Mouse (Mus musculus): ENCODE results near the gene Faf1.

The Faf1 gene

DNA sequence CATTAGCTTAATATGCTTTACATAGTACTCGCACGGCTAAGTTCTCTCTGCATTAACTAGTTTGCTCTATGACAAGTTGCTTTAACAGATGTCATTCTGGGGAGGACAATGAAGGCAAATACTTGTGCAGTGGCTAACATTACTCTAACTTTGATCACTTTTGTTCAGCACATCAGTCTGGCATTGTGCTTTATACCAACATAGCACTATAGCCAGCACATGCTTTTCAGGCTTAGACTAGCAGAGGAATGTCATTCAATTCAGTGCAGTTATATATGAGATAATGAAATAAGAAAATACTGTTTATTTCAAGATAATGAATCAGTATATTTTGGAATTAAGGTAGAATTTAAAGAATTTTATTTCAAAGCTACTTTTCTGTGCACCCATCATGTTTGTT, 115.9 kb downstream of the Faf1 start:
- DNase-seq, result no peak

DNA sequence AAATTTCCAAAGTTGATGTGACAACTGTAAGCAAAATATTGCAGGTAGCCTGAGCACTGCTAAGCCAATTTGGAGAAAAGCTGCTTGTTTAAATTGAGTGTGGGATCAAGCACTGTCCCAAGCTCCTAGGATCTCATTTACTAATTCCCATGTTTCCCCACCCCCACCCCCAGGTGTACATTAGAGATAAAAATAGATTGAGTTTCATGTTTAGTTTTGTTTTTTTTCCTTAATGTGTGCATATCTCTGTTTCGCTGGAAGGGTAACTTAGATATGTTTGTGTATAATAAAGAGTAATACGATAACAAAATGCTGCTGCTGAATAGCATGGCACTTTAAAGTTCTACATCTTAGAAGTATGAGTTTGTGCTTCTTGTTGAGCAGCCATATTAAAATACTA, 116.7 kb downstream of the Faf1 start:
- DNase-seq, result no peak

DNA sequence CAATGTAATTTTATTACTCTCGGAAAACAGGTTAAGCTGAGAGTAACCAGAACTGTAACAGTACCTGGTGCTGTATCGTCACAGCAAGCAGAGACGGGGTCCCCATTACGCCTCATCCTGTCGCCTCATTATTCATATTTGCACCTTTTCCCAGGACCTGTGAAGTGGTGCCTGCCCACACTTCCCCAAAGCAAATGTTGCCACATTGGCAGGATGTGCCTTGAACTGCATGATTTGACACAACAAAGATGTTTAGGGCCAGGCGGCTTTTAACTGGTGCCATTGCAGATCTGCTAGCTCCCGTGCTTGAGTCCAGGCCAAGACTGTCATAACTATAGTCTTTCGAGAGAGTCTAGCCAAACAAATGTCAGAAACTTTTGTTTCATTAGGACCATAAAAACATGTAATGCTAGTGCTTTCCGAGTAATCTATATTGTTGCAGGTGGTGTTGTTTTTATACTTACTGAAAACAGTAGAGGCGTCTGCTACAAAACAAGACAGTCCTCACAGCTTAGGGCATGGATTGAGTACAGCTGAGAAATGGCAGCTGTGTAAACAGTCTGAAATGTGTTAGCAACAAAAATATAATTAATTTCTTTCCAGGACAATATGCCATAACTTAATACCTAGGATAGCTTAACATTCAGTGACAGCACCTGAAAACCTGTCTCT, 121.3 kb downstream of the Faf1 start:
- peak in 1 of 2 experiments; percentile 3 for DNase-seq

DNA sequence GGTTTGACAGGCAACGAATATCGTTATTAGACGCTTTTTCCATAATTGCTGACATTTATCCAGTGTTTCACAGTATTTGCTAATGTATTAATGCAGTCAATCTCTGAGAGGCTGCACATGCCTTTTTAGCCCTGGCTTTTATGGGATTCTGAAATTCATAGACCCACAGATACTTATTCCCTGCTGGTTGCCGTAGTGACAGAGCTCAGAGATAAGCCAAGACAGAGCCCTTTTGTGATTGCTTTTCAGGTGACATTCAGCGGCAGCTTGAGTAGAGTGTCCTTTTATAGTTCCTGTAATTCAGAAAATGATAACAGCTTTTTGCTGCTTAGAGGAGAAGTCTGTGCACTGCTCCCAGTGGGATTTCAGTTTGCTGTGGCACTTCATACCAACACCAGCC, 130.0 kb downstream of the Faf1 start:
- no peak for DNase-seq

DNA sequence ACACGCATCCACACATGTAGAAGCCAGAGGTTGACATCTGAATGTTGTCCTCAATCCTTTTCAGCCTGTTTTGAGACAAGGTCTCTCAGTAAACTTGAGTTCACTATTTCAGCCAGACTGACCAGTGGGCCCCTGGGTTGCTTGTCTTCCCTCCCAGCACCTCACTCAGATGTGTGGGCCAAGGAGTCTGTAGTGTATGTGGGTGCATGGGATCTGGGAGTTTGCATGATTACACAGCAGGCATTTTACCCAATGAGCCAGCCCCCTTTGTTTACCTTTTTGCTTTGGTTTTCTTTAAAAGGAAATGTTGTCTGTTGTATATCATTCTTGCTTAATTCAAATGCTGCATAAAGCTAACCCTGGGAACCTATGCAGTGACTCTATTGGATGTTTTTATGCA, 138.8 kb downstream of the Faf1 start:
- DNase-seq, result no peak

DNA sequence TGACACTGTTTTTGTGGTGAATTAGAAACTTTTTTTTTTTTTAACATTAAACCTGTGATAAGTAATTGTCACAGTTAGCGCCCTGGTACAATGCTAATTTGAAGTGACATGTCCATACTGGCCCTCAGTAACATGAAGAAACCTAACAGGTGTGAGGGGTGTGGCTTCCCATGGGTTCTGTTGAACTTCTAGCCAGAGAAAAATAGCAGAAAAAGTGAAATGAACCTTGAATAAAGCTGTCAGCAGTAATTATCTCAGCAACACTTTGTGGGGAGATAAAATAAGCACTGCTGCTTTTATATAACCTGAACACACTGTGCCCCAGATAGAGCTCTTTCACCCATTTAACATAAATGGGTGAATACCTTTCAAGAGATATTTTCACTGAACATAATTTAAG, 139.2 kb downstream of the Faf1 start:
- no peak for DNase-seq

DNA sequence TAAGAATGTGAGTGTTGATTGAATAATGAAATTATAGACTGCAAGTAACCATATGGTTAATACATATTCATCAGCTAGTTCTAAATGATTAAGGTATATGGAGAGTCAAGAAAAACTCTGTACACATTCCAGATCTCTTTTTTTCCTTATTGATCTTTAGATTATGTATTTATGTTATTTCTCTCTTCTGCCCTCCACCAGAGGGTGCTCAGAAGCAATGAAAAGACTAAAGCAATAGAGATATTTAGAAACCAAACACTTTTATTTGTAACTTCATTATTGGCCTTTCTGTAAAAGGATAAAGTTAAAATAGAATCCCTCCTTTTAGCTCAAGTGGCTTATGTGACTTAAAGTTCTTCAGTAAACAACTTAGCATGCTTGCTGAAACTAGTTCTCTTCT, 143.1 kb downstream of the Faf1 start:
- no peak for DNase-seq

DNA sequence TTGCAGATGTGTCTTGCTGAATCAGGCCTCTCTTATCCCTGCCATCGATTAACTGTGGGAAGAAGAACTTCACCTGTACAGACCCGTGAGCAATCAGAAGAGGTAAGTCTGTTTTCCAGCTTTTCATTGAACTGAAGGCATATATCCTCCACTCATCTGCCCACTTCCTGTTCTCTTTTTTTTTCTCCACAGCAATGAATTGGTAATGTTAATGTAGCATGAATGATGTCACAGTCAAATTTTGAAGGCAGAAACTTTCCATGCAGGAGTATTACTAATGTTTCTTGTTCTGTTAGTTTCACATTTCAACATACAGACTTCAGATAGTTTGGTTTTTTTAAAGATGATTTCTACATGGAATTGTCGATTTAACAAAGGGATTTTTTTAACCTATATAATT, 153.4 kb downstream of the Faf1 start:
- no peak for DNase-seq

DNA sequence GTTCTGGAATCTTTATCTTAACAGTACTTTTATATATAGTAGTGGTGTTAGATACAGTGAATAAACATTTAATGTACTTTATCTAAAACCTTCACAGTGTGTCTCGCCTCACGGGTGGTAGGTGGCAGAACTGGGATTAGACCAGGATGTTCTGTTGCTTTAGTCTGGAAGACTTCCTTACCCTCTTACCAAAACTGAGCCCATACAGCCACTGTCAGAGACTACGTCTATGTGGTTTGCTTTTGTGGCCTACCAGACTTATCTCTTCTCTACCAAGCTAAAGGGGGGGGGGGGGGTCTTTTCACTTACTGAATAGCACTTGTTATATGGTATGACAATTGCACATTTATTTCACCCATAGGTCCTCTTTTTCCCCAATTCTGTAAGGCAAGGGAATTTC, 181.5 kb downstream of the Faf1 start:
- DNase-seq, result no peak

DNA sequence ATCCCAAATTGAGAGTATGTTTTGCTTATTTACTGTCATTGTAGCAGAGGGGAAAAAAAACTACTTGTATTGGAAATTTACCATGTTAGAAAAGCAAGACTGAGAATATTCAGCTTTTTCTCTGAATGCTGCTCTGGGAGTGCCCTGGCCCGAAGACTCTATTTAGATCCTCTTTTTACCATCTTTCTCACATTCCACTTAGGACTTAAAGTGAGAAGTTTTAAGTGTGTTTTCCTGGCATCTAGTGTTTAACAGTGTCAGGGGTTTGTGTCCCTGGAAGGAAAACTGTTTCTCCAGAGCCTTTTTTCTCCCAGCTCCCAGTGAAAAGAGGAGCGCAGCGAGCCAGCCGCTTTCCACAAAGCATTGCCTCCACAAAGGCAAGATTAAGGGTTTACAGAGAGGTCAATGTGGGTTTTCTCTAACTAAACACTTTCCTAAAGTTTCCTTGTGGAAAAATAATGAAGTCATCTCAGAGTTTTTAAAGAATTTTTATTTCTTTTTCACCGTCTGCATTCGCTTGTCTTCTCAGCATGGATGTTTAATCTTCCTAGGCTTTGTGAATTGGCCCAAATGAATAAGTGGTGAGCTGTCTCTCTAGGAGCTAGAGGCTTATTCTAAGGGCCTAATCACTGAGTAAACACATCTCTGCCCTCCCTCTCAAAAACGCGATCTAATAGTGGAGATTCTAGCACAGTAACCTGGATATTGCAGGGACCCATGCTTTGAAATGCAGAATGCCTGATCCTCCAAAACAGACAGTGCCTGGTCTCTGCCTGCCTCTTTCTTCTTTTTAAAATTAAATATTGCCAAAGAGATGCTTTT, 182.4 kb downstream of the Faf1 start:
- no peak for DNase-seq

DNA sequence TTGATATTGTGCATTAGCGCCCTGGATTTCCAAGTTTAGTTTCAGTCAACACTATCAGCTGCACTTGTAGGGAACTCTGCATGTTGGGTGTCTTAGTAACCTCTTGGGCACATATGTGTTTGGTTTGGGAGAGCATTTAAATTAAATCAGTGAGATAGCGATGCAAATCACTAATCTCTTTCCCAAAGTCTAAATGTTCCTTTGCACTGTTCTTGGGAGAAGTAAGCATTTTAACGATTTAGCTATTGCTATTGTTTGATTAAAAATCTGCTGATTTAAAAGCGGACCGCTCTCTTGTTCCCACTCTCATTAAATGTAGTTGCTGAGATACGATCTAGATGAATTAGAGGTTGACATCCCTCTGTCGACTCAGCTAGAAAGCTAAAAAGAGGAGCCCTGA, 183.0 kb downstream of the Faf1 start:
- DNase-seq, result no peak

DNA sequence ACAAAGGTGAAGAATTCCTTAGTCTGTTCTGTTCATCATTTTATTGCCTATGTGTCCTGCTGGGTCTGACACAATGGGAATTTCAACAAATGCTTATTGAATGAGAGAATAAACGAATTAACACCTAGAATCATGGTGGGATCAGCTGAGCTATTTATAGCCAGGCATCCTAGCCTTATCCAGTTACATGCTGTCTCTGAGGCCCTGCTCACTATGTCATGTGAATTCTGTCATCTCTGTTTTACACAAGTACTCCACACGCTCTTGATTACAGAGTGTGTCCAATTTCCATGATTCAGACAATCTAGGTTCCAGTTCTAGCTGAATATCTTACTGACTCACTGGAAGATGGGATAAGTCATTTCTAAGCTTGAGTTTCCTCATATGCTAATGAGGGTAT, 183.9 kb downstream of the Faf1 start:
- no peak for DNase-seq

DNA sequence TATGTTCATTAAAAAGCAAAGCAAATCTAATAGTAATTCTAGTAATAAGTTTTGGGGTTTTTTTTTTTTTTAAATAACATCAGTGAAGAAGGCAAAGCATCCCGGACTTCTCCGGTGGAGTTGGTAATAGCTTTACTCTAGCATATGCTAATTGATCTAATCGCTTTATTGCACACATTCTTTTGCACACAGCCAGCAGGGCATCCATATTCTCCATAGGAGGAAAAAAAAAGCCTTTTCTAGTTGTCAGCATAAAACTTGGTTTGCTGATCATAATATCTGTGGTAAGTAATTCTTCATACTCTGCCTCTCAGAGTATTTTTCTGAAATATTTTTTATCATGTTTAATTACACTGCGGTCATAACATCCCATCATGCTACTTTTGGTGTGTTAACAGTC, 185.9 kb downstream of the Faf1 start:
- DNase-seq, result no peak

DNA sequence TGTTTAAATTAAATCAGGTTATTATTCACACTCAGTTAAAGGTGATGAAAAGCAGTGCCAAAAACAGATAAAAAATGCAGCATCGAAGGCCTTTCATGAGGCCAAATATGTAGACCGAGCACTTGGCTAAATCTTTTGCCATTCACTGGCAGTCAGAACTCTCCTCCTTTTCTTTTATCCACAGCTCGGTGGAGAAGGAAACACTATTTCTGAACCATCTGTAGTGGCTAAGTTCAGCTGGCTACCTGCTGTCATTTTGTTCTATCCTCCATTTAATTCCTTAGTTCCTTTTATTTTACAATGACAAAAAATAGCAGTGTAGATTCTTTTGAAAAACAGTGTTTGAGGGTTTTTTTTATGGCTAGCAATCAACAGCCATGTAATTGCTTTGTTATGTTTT, 186.6 kb downstream of the Faf1 start:
- no peak for DNase-seq

DNA sequence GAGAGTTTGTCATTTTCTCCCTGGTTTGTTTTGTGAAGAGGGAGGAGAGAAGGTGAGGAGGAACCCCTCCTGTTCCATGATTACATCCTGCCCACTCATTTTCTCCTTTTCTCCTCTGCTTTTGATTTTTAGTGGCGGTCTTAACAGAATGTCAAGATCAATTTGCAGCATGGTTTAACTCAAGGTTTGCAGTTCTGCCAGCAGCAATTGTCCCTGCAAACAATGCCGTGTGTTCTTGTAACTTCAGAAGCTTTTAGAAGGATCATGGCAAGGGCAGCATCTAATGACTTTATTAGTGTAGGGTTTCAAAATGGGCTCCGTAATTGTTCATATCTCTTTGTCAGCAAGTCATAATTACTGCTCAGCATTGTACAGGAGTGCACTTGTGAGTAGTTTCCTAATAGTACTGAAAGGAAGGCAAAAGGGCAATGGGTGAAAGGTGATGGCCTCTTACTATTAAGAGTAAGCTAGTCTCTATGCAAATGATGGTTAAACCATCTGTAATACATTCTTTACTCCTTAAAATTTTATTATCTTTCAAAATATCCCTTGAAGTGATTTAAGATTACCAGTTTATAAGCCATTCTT, 192.6 kb downstream of the Faf1 start:
- no peak for DNase-seq

DNA sequence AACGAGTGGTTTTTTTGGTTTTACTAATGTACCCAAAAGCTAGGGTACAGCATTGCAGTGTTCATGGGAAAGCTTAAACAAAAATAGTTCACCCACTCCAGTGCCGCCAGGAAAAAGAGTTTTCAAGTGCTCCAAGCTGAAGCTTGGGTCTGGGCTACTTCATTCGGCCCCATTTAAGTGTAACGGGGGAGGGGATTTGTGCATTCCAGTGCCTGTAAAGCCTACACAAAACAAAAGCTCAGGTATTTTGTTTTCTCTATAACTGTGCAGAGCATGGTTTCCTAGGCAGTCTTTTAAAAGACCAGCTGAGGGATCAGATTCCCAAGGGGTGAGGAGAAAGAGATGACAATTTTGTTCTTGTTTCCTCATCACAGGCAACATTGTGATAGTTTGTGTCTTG, 207.9 kb downstream of the Faf1 start:
- no peak for DNase-seq

DNA sequence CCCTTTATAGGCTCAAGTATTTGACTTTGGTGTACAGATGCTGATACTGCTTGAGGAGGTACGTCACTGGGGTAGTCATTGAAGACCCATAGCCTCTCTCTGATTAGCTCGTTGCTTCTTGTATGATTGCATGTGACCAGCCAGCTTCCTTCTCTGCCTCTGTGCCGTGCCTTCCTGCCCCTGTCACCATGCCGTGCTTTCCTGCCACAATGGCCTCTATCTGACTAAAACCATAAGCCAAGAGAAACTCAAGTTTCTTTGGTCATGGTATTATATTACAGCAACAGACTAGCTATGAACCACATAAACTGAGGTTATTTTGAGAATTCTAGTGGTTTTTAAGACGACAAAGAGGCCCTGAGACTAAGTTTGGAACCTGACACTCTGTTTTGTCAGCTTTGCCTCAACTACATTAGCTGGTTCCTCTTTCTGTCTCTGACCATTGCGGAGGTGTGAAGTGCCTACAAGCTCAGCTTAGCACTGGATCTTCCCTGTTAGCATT, 211.5 kb downstream of the Faf1 start:
- DNase-seq, result no peak

DNA sequence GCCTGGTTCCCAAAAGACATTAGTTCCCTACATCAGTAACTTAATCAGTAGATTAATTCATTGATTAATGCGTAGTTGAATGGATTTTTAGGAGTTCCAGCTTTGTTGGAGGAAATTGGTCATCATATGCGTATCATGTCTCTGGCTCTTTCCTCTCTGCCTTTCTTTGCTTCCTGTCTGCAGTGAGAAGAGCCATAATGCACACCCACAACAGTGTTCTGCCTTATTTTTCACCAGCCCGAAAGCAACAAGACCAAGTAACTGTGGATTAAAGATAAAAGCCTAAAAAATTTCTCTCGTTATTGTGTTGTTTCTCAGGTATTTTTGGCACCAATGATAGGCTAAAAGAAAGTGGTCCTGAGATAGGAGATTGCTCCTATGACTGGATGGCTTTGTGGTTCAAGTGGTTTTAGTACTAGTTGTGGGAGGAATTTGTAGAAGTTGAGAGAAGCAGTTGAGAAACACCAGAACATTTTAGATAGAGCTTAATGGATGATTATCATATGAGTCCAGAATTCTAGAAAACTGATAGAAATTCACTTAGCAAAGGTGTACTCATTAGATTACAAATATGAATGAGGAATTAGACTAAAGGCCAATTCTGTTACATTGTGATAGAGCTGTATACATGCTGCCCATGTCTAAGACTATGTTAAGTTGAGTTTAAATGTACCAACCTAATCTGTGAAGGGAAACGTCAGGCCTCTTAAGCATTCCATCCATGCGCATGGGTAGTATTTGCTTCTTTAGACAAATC, 221.6 kb downstream of the Faf1 start:
- no peak for DNase-seq

DNA sequence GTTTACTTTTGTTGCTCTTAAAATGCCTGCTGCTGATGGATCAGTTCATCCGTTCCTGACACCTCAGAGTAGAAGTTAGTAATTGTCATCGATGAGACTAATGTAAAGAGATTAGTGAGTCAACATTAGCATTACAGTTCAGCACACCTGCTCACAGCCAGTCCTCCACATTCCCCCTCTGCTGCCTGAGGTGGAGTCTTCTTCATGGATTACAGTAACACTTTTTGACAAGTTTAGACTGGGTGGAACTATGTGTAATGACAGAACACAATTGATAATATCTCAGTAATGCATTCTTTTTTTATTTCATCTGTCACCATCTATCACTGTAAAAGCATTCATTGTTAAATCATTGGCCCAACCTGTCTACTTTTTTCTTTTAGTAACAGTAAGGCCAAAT, 224.7 kb downstream of the Faf1 start:
- no peak for DNase-seq

DNA sequence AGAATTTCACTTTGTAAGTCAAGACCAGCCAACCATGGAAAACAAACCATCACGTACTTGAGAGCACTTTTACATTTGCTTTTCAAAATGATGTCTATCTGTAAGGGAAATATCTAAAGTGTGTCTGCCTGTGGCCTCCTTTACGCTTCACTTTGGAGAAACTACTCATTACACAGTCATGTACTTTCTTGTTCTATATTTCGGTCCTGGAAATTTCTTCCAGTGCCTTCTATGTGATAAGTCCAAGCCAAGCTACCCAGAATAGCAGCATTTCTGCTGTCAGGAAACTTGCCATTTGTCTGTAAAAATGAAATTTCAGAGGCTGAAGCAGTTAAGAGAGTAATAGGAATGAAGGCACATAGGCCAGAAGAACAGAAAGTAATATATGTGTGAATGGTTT, 228.1 kb downstream of the Faf1 start:
- DNase-seq, result no peak

DNA sequence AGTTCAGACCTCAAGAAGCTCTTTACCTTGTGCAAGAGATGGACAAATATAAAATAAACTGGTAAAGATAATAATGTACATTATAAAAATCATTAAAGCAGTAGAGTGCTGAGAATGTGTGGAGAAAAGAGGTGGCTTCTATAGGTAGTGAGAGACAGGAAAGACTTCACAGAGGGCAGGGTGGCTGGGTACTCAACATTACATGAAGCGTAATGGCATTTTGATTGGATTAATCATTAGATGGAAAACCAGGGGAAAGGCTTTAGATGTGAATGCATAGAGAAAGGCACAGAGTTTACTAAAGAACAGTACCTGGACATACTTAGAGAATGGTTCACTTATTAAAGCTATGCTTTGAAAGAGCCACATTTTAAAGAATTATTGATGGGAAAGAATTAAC, 252.7 kb downstream of the Faf1 start:
- no peak for DNase-seq

DNA sequence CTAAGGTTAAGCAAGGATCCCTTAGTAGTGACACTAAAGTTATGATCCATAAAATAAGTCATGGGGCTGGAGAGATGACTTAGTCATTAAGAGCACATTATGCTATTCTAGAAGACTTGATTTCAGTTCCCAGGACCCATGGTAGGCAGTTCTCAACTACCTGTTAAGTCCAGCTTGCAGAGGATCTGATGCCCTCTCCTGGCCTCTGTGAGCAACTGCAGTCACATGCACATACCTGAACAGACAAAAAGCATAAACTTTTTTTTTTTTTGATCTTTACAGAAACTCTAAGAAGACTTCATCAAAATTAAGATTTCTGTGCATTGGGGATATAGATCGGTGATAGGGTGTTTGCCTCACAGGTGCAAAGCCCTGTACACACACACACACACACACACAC, 254.1 kb downstream of the Faf1 start:
- DNase-seq, result peak in 1 of 2 experiments; percentile 3

DNA sequence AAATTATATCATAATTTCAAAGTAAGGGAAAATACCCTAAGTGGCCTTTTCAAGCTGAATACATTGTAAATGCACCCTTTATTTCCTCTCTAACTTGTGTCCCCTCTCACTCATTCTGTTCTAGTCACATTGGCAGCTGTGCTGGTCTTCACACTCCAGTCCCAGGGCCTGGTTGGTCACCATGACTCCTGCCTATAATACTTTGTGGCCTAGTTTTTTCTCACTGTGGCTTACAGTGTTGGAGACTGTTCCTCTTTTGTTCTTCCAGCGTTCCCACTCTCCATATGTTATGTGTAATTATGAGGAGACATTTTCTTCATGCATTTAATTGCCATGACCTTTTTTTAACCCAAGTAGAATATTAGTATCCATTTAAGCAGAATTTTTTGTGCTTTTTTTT, 254.5 kb downstream of the Faf1 start:
- no peak for DNase-seq

All from kidney, postnatal 4 days (tissue).